Mouse (Mus musculus) hindbrain, embryonic 15.5 days (tissue): Measurements from ENCODE around the gene Cisd1. TPM values are rescaled to one million over a fixed set of nuclear protein-coding genes. Genes with fewer than 3 reads are reported as not detected.

Experiments
- ATAC-seq: fragments of 200-750 bp; cut with Nextera tagmentation; 2 replicates; pipeline ENCODE4 v1.8.0; 2017; ENCODE audit warnings: low read depth, moderate number of reproducible peaks, moderate TSS enrichment; ENCODE audit not compliant: low FRiP score
- H3K27ac ChIP-seq: fragments of 300-500 bp; sonication (generic); replicated peaks from 2 replicates; pipeline ENCODE4 v1.5.1; 2015; ENCODE audit warnings: mild to moderate bottlenecking, inconsistent platforms
- H3K27me3 ChIP-seq: fragments of 300-500 bp; sonication (generic); 2 replicates; pipeline ENCODE4 v1.6.1; 2015; ENCODE audit warnings: control low read depth, inconsistent platforms
- H3K36me3 ChIP-seq: fragments of 300-500 bp; sonication (generic); 2 replicates; pipeline ENCODE4 v1.6.1; 2015; ENCODE audit warnings: control low read depth, inconsistent platforms
- H3K4me1 ChIP-seq: fragments of 300-500 bp; sonication (generic); replicated peaks from 2 replicates; pipeline ENCODE4 v1.6.1; 2015; ENCODE audit warnings: control low read depth, inconsistent platforms
- H3K4me2 ChIP-seq: fragments of 300-500 bp; sonication (generic); 2 replicates; pipeline ENCODE4 v1.6.1; 2015; ENCODE audit warnings: moderate library complexity, mild to moderate bottlenecking, inconsistent platforms
- H3K4me3 ChIP-seq: fragments of 300-500 bp; sonication (generic); 2 replicates; pipeline ENCODE4 v1.5.1; 2015; ENCODE audit warnings: mild to moderate bottlenecking, inconsistent platforms
- H3K9ac ChIP-seq: fragments of 300-500 bp; sonication (generic); 2 replicates; pipeline ENCODE4 v1.6.1; 2015; ENCODE audit warnings: inconsistent platforms
- H3K9me3 ChIP-seq: fragments of 300-500 bp; sonication (generic); 2 replicates; pipeline ENCODE4 v1.6.1; 2016; ENCODE audit warnings: control low read depth, inconsistent platforms
- WGBS: fragments of 180-500 bp; shearing (Covaris S2); methylation state at CpG from one replicate; pipeline ENCODE4 v1.1.7; 2015; 5-methylcytosine and 5-hydroxymethylcytosine counted together
- polyA plus RNA-seq: library from polyadenylated mRNA; unstranded; fragments of >200 nt; fragmentation: Nextera tagmentation; extraction: Ambion mirVana; gene quantifications from 2 replicates; pipeline ENCODE4 v1.2.1, GENCODE M21; 2015

Cisd1 gene
- polyA plus RNA-seq, 1 experiment from 2014 or later: 295 TPM

DNA sequence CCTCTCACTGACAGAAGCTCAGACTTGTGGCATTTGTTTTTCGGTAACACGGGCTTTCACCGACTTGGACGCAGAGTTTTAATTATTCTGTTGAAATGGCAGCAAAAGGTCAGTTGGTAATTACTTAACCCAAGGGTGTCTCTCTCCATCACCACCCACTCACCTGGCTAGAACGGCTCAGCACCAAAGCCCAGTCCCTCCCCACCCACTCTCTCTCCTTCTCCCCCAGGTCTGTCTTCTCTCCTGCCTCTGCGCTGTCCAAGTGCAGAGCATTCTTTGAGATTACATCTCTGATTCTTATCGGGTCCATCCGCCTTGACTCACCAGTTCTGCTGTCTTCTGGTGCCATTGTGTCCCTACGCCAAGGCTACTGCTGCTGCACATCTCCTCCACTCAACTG lies 11.9 kb downstream of the Cisd1 start:
- no peak overlapping the region for H3K4me2 ChIP-seq
- H3K4me1 ChIP-seq: no peaks in the 10 kb centered on the region
- H3K9ac ChIP-seq: no peak overlapping the region
- no peak overlapping the region for H3K4me3 ChIP-seq
- H3K27ac ChIP-seq: no peak overlapping the region
- peaks cover 37% of the 10 kb centered on the region for H3K36me3 ChIP-seq
- WGBS: 94% methylated on average over 9 of the region's 9 CpGs
- H3K27me3 ChIP-seq: no peaks in the 10 kb centered on the region
- no peaks in the 10 kb centered on the region for H3K9me3 ChIP-seq
- ATAC-seq: no peak

DNA sequence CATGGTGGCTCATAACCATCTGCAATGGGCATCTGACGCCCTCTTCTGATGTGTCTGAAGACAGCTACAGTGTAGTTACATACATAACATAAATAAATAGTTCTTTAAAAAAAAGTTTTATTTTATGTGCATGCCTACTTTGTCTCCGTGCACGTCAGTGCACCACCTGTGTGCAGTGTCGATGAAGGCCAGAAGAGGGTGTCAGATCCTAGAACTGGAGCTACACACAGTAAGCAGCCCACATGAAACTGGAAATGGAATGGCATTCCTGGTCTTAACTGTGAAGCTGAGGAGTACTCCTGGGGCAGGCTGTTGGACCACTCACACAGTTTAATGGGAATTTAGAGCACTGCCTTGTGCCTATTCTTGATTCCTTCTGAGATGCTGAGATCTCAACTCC lies 12.4 kb downstream of the Cisd1 start:
- no peak overlapping the region for H3K9ac ChIP-seq
- no peak overlapping the region for H3K4me2 ChIP-seq
- no peak for ATAC-seq
- no peaks in the 10 kb centered on the region for H3K4me1 ChIP-seq
- H3K4me3 ChIP-seq: no peak overlapping the region
- H3K36me3 ChIP-seq: peaks cover 37% of the 10 kb centered on the region
- 91% methylated on average over 4 of the region's 4 CpGs for WGBS
- H3K27ac ChIP-seq: no peak overlapping the region
- no peaks in the 10 kb centered on the region for H3K27me3 ChIP-seq
- H3K9me3 ChIP-seq: no peaks in the 10 kb centered on the region

DNA sequence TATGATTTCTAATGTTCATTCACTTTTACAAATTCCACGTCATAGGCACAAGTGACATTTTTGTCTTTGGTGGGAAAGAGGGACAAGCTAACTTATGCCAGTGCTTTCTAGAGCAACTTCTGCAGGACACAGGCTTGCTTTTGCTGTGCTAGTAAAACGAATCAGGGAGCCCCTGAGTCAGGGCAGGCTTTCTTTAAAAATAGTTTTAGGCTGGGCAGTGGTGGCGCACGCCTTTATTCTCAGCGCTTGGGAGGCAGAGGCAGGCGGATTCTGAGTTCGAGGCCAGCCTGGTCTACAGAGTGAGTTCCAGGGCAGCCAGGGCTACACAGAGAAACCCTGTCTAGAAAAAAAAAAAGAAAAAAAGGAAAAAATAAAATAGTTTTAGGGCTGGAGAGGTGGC lies 12.8 kb downstream of the Cisd1 start:
- Histone ChIP-seq H3K4me3 (no peak overlapping the region), H3K9ac (no peak overlapping the region), H3K4me2 (no peak overlapping the region), H3K4me1 (no peaks in the 10 kb centered on the region), H3K9me3 (no peaks in the 10 kb centered on the region), H3K36me3 (peaks cover 37% of the 10 kb centered on the region), H3K27ac (no peak overlapping the region), H3K27me3 (no peaks in the 10 kb centered on the region)
- 95% methylated on average over 7 of the region's 7 CpGs for WGBS
- no peak for ATAC-seq

DNA sequence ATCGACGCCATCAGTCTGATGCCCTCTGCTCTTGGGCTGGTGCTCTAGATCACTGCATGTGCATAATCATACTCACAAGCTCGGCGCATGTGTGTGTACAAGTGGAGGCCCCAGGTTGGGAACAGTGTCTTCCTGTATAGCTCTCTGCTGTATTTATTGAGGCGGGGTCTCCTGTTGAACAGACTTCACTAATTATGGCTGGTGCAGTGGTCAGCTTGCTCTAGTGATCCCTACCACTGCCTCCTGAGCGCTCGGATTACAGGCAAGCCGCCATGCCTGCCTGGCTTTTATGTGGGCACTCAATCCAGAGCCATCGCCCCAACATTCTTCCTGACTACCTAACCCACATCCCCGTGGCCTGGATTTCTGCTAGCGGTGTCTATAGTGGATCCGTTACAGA lies 14.7 kb downstream of the Cisd1 start:
- Histone ChIP-seq H3K9me3 (no peaks in the 10 kb centered on the region), H3K9ac (no peak overlapping the region), H3K27ac (no peak overlapping the region), H3K4me1 (no peaks in the 10 kb centered on the region), H3K36me3 (peaks cover 24% of the 10 kb centered on the region), H3K4me3 (no peak overlapping the region), H3K27me3 (no peaks in the 10 kb centered on the region), H3K4me2 (no peak overlapping the region)
- 97% methylated on average over 12 of the region's 12 CpGs for WGBS
- ATAC-seq: no peak

DNA sequence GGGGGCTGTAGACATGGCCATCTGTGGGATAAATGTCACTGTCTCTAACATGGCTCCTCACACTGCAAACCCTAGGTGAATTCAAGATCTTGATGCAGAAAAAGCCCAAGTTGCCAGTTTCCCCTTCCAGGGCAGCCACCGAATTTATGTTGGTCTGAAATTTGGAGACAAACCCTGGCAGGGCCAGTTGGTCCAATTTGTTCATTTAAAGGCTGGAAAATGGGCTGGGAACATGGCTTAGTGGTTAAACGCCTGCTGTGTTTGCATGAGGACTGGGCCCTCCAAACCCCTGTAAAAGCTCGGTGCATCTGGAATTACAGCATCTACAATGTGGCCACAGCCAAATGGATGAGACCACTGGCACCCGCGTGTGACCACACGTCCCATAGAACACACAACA lies 15.5 kb downstream of the Cisd1 start:
- no peak for ATAC-seq
- H3K9me3 ChIP-seq: no peaks in the 10 kb centered on the region
- H3K27me3 ChIP-seq: no peaks in the 10 kb centered on the region
- H3K9ac ChIP-seq: no peak overlapping the region
- no peaks in the 10 kb centered on the region for H3K4me1 ChIP-seq
- 92% methylated on average over 6 of the region's 6 CpGs for WGBS
- H3K4me2 ChIP-seq: no peak overlapping the region
- no peak overlapping the region for H3K4me3 ChIP-seq
- no peak overlapping the region for H3K27ac ChIP-seq
- H3K36me3 ChIP-seq: peaks cover 22% of the 10 kb centered on the region

DNA sequence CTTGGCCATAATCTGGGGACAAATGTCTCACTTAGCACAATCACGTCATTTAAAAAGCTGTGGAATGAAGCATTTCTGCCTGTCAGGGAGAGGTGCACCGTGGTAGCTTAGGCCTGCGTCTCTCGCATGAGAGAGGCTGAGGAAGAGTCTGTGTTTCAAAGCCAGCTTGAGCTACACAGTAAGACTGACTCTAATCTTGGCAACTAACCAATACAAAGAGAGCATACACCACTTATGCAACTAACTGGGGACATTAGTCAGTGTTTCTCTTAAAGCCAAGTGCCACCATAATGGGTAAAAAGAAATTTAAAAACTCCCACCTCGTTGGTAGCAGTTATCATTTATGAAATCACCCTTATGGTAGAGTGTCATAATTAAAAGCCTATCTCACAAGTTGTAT lies 15.9 kb downstream of the Cisd1 start:
- WGBS: 93% methylated on average over 5 of the region's 5 CpGs
- no peaks in the 10 kb centered on the region for H3K9me3 ChIP-seq
- no peak overlapping the region for H3K4me3 ChIP-seq

DNA sequence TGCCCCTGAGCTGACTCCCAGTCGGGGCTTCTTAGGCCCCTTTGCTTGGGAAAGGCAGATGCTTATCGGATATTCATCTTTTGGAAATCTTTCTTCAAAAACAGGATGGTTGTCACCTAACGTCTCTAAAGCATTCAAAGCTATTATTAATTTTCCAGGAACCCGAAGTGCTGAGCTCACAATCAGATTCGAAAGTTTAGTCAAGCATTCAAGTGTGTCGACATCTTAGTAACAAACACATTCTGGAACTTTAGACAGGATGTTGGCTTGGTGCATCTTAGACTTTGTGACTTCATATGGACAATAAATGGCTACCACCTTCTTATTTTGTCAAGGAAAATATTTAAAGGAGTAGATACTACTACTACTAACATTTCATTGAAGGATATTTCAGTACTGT lies 16.4 kb downstream of the Cisd1 start:
- Histone ChIP-seq H3K36me3 (peaks cover 22% of the 10 kb centered on the region), H3K4me3 (no peak overlapping the region), H3K9ac (no peak overlapping the region), H3K27me3 (no peaks in the 10 kb centered on the region), H3K9me3 (no peaks in the 10 kb centered on the region), H3K4me1 (no peaks in the 10 kb centered on the region), H3K4me2 (no peak overlapping the region), H3K27ac (no peak overlapping the region)
- ATAC-seq: no peak
- WGBS: 88% methylated on average over 6 of the region's 6 CpGs

More for the DNA sequence above, 15.9 kb downstream of the Cisd1 start:
- Histone ChIP-seq H3K9ac (no peak overlapping the region), H3K27me3 (no peaks in the 10 kb centered on the region), H3K4me2 (no peak overlapping the region), H3K27ac (no peak overlapping the region), H3K36me3 (peaks cover 22% of the 10 kb centered on the region), H3K4me1 (no peaks in the 10 kb centered on the region)
- no peak for ATAC-seq

DNA sequence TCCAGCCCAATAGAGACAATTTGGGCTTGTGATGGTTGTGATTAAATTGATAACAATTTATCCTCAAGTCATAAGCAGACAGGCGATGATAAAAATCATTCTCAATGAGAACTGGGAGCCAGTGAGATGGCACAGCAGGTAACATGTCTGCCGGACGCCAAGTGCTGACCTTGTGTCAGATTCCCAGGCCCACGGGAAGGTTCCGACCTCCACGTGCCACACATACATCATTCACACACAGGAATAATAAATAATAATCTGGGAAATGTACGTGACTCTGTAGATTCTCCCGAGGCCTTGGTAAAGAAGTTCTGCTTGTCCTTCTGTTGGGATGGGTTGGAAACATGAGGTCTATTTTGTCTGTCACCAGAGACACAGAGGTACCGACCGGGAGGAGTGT lies 17.4 kb downstream of the Cisd1 start:
- ATAC-seq: no peak
- Histone ChIP-seq H3K36me3 (peaks cover 22% of the 10 kb centered on the region), H3K9me3 (no peaks in the 10 kb centered on the region), H3K9ac (no peak overlapping the region), H3K27ac (no peak overlapping the region), H3K27me3 (no peaks in the 10 kb centered on the region), H3K4me2 (no peak overlapping the region), H3K4me1 (no peaks in the 10 kb centered on the region), H3K4me3 (no peak overlapping the region)
- WGBS: 77% methylated on average over 10 of the region's 10 CpGs

DNA sequence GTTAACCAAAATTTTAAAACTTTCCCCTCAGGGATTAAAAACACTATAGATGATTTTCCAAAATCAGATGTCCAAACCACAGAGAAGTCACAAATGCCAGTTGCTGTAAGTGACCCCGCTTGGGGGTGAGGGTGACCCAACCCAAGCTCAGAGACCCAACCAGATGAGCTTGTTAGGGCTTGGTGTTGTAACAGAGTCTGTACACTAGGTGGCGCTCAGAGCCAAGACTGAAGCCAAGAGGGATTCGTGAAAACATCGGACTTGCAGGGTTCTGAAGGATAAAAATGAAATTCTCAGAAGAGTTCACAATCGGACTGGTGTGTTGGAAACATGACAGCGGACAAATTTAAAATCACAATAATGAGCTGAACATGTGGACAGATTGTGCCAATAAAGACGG lies 18.0 kb downstream of the Cisd1 start:
- WGBS: 16% methylated on average over 7 of the region's 7 CpGs
- Histone ChIP-seq H3K4me1 (no peaks in the 10 kb centered on the region), H3K36me3 (peaks cover 22% of the 10 kb centered on the region), H3K27me3 (no peaks in the 10 kb centered on the region), H3K27ac (no peak overlapping the region), H3K4me2 (no peak overlapping the region), H3K4me3 (no peak overlapping the region), H3K9me3 (no peaks in the 10 kb centered on the region), H3K9ac (no peak overlapping the region)
- 0 out of 2 replicates have a peak, but pooled peaks have one; percentile 23 for ATAC-seq

DNA sequence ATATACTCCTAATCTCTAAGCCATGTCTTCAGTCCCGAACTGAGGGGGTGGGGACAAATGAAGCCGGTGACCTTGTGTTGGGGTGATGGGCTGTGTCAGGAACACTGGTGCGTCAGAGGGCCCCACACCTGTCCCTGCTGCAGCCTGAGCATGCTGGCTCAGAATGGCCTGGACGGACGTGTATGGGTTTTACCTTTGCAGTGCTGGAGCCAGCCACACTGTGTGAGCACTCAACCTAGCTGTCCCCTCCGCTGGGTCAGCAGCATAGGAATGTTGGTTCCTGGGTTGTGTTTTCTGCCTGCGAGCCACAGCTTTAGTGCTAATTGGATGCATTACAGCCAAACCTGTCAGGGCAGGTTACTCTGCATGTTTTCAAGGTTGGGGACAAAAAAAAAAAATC lies 18.6 kb downstream of the Cisd1 start:
- Histone ChIP-seq H3K36me3 (peaks cover 22% of the 10 kb centered on the region), H3K27ac (no peak overlapping the region), H3K9ac (no peak overlapping the region), H3K4me2 (no peak overlapping the region), H3K9me3 (no peaks in the 10 kb centered on the region), H3K27me3 (no peaks in the 10 kb centered on the region), H3K4me3 (no peak overlapping the region), H3K4me1 (no peaks in the 10 kb centered on the region)
- no peak for ATAC-seq
- WGBS: 80% methylated on average over 7 of the region's 7 CpGs

DNA sequence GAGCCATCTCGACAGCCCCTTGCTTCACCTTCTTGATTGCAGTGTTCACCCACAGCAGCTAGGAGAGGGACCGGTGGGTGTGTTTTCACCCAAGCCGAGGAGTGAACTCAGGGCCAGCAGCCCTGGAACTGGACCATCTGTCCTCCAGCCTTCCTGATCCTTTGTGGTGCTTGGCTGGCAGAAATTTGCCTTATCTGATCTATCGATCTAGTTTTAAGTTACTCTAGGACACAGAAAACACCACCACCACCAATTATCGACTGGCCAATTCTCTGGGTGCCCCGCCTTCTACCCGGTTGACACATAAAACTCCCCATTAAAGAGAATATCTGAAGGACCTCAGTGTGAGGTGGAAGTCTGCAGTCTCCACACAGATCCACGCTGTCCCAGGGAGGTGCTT lies 21.1 kb downstream of the Cisd1 start:
- 86% methylated on average over 8 of the region's 8 CpGs for WGBS
- H3K4me1 ChIP-seq: no peaks in the 10 kb centered on the region
- H3K4me2 ChIP-seq: no peak overlapping the region
- H3K9ac ChIP-seq: no peak overlapping the region
- H3K27ac ChIP-seq: no peak overlapping the region
- H3K4me3 ChIP-seq: no peak overlapping the region
- no peaks in the 10 kb centered on the region for H3K9me3 ChIP-seq
- no peak for ATAC-seq
- no peaks in the 10 kb centered on the region for H3K36me3 ChIP-seq
- H3K27me3 ChIP-seq: no peaks in the 10 kb centered on the region

DNA sequence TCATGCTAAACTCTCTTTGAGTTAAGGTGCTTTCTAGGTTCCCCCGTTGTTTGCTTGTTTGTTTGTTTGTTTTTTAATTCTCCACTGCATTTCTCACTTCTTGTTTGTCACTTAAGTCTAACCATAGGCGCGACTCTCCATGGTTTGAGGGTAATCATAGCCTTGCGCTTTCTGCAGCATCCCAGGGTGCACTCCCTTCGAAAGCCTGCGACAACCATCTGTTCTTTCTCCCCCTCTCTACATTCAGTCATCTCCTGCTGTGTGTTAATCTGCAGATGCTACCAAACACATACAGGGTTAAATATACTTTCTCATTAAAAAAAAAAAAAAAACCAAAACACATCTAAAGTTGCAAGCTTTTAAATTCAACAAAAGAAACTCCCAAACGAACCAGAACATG lies 28.3 kb downstream of the Cisd1 start:
- Histone ChIP-seq H3K27me3 (no peaks in the 10 kb centered on the region), H3K27ac (no peak overlapping the region), H3K9me3 (no peaks in the 10 kb centered on the region), H3K4me1 (no peaks in the 10 kb centered on the region), H3K36me3 (no peaks in the 10 kb centered on the region), H3K4me2 (no peak overlapping the region), H3K9ac (no peak overlapping the region), H3K4me3 (no peak overlapping the region)
- no peak for ATAC-seq
- 62% methylated on average over 7 of the region's 7 CpGs for WGBS

DNA sequence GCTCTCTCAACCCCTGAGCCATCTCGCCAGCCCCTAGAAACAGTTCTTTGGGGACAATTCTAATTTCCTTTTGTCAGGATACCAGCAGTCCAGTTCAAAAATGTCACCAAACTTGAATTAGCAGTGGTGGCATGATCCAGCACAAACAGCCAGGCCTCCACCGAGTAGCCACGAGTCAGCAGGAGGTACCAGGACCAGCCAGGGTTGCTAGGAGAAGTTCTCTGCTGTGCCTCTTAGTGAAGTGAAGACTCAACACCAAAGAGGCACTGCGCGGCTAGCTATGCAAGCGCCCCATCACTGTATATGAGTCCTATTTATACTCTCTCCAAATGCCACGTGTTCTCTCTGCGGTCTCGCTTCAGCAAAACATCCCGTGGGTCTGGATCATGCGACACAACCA lies 28.7 kb downstream of the Cisd1 start:
- Histone ChIP-seq H3K27me3 (no peaks in the 10 kb centered on the region), H3K36me3 (no peaks in the 10 kb centered on the region), H3K9me3 (no peaks in the 10 kb centered on the region), H3K9ac (no peak overlapping the region), H3K27ac (no peak overlapping the region), H3K4me2 (no peak overlapping the region), H3K4me1 (no peaks in the 10 kb centered on the region), H3K4me3 (no peak overlapping the region)
- no peak for ATAC-seq
- WGBS: 76% methylated on average over 11 of the region's 11 CpGs
